ENCODE assay signal across 8 mouse cellular contexts in genomic region chr12:88360441-88361119, GRCm38 (mm10). TPM values are rescaled to one million over a fixed set of nuclear protein-coding genes. Genes with fewer than 3 reads are reported as not detected.
DNase-seq lines count a peak whose midpoint lies in the region; ATAC-seq lines count a peak whose summit lies in the region.

Adck1 (plus strand) TSS chr12:88360554.

- intact Hi-C loops in left cerebral cortex, postnatal 14 days (cut with DNase I), result no loop called here

- no peaks in the 10 kb centered on the region for H3K27me3 ChIP-seq in intestine, embryonic 14.5 days (replicated peaks; ENCODE audit: control insufficient read depth, insufficient read depth, low read length)

- WGBS in intestine, embryonic 14.5 days, result under 1% methylated on average over 38 of the region's 38 CpGs

- H3K9ac ChIP-seq in intestine, embryonic 14.5 days (ENCODE audit: low read length), result peak within 1 kb of the TSS; percentile 57

- no peaks in the 10 kb centered on the region for H3K9me3 ChIP-seq in intestine, embryonic 14.5 days (ENCODE audit: control insufficient read depth, low read length)

- peak within 1 kb of the TSS; percentile 57 for H3K27ac ChIP-seq in intestine, embryonic 14.5 days (ENCODE audit: low read depth)

- no peaks in the 10 kb centered on the region for H3K4me1 ChIP-seq in intestine, embryonic 14.5 days (replicated peaks; ENCODE audit: control insufficient read depth, insufficient read depth, low read length)

- ATAC-seq in intestine, embryonic 14.5 days (replicated peaks; ENCODE audit: low FRiP score, low TSS enrichment, low read depth), result peak; percentile 95

- H3K4me2 ChIP-seq in intestine, embryonic 14.5 days (ENCODE audit: low read length), result peak within 1 kb of the TSS; percentile 81

- H3K36me3 ChIP-seq in intestine, embryonic 14.5 days (ENCODE audit: control insufficient read depth, insufficient read depth, low read length), result no peaks in the 10 kb centered on the region

- DNase-seq in adrenal gland, adult (ENCODE audit: inconsistent age in 2 of 2, low spot score in 1 of 2), result peak; percentile 91 to 98
- peak; percentile 94 for DNase-seq in embryo, embryonic 10.5 days (ENCODE audit: low spot score)
- DNase-seq in gastrocnemius, postnatal 25 days, result peak; percentile 86
- DNase-seq in intestine, embryonic 14.5 days (ENCODE audit: low spot score), result peak; percentile 89
- DNase-seq in left cerebral cortex, postnatal 14 days (ENCODE audit: low spot score in 2 of 2), result peak; percentile 95
- peak; percentile 89 for DNase-seq in mesoderm, embryonic 11.5 days (ENCODE audit: low read depth, low spot score)
- peak; percentile 94 to 96 for DNase-seq in right cerebral cortex, postnatal 36 days (ENCODE audit: low spot score in 2 of 2)
- peak; percentile 88 for DNase-seq in yolk sac, embryonic 10.5 days (ENCODE audit: low spot score)

- peak within 1 kb of the TSS; percentile 79 for H3K4me3 ChIP-seq in intestine, embryonic 14.5 days (ENCODE audit: low read depth, low read length)

RNA-seq across cellular contexts. Expression of gene Adck1, which starts in this region (rescaled TPM):
- 10 to 100 TPM; 13.9 to 19.0 TPM for total RNA-seq in gastrocnemius, postnatal 25 days (2021)
- polyA plus RNA-seq in intestine, embryonic 14.5 days (2014; fragmentation: Nextera tagmentation; extraction: Ambion mirVana), result 12.3 and 15.7 TPM in 2 replicates
- 10 to 100 TPM; 33.4 to 34.1 TPM for total RNA-seq in left cerebral cortex, postnatal 14 days (2021)

Comparison
In these comparisons a context has a peak if more than half of its experiments do, and no peak if none do; other contexts are left out.
1. Peak in every context shown above with its lines: DNase-seq, ATAC-seq, H3K4me3 ChIP-seq and H3K27ac ChIP-seq.